Mouse (Mus musculus): ENCODE data around the gene Pi16. TPM values are rescaled to one million over a fixed set of nuclear protein-coding genes. Genes with fewer than 3 reads are reported as not detected.

The Pi16 gene
- polyA plus RNA-seq, 1 experiment from 2014 or later: 0.32 TPM

GRCm38 (mm10) chr17:29361982-29362691 lies 44.7 kb downstream of the Pi16 start:
- H3K27me3 ChIP-seq: no peaks in the 10 kb centered on the region
- H3K4me2 ChIP-seq: peak overlapping the region; percentile 14; the same call in 1 of the 2 replicates
- WGBS (ENCODE audit: insufficient replicate concordance): 33% methylated on average over 8 of the region's 8 CpGs
- no peaks in the 10 kb centered on the region for H3K9me3 ChIP-seq (replicated peaks)
- 0 out of 2 replicates have a peak overlapping the region, but pooled peaks have one; percentile 43 for H3K27ac ChIP-seq
- ATAC-seq (ENCODE audit: low read depth) (peak; percentile 18; the same call in 1 of the 2 replicates), DNase-seq (no peak)
- 0 out of 2 replicates have a peak overlapping the region, but pooled peaks have one; percentile 32 for H3K4me3 ChIP-seq (replicated peaks)
- H3K4me1 ChIP-seq (replicated peaks): peaks cover 4% of the 10 kb centered on the region
- no peaks in the 10 kb centered on the region for H3K36me3 ChIP-seq
- H3K9ac ChIP-seq: peak overlapping the region; percentile 29; the same call in 1 of the 2 replicates

DNA sequence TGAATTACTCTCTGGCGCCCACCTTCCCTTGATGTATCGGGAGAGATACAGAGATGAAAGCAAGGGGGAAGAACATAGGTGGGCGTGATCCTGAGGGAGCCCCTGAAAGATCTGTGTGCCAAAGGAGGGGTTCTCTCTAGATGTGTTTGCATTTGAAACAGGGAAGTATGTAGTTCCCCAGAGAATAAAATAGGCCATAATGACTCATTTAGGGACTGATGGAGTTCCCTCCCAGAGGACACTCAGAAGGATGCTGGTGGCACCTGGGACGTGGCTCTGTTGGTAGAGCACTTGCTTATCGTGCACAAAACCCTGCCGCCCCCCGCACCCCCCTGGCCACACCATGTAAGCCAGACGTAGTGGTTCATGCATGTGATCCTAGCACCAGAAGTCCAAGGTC lies 45.6 kb downstream of the Pi16 start:
- H3K9me3 ChIP-seq (replicated peaks): no peaks in the 10 kb centered on the region
- 0 out of 2 replicates have a peak overlapping the region, but pooled peaks have one; percentile 14 for H3K4me2 ChIP-seq
- H3K27ac ChIP-seq: no peak overlapping the region
- H3K9ac ChIP-seq: no peak overlapping the region
- no peaks in the 10 kb centered on the region for H3K27me3 ChIP-seq
- no peak overlapping the region for H3K4me3 ChIP-seq (replicated peaks)
- H3K36me3 ChIP-seq: no peaks in the 10 kb centered on the region
- DNase-seq (no peak), ATAC-seq (ENCODE audit: low read depth) (no peak)
- H3K4me1 ChIP-seq (replicated peaks): peaks cover 4% of the 10 kb centered on the region
- WGBS (ENCODE audit: insufficient replicate concordance): 73% methylated on average over 8 of the region's 8 CpGs

- no peaks in the 10 kb centered on the region for H3K27me3 ChIP-seq
Observed at GRCm38 (mm10) chr17:29365105-29365621, 47.7 kb downstream of the Pi16 start.

GRCm38 (mm10) chr17:29368726-29369125 lies 51.2 kb downstream of the Pi16 start:
- Histone ChIP-seq H3K9me3 (replicated peaks) (no peaks in the 10 kb centered on the region), H3K4me2 (no peak overlapping the region), H3K27ac (no peak overlapping the region), H3K27me3 (no peaks in the 10 kb centered on the region), H3K9ac (no peak overlapping the region), H3K4me1 (replicated peaks) (no peaks in the 10 kb centered on the region), H3K36me3 (no peaks in the 10 kb centered on the region), H3K4me3 (replicated peaks) (no peak overlapping the region)
- DNase-seq: no peak
- ATAC-seq (ENCODE audit: low read depth): no peak
- WGBS (ENCODE audit: insufficient replicate concordance): 49% methylated on average over 7 of the region's 7 CpGs

More at GRCm38 (mm10) chr17:29365105-29365621, 47.7 kb downstream of the Pi16 start:
- Histone ChIP-seq H3K4me1 (replicated peaks) (peaks cover 4% of the 10 kb centered on the region), H3K4me2 (no peak overlapping the region), H3K9ac (no peak overlapping the region), H3K36me3 (no peaks in the 10 kb centered on the region), H3K27ac (no peak overlapping the region), H3K9me3 (replicated peaks) (no peaks in the 10 kb centered on the region), H3K4me3 (replicated peaks) (no peak overlapping the region)
- no peak for ATAC-seq (ENCODE audit: low read depth)
- no peak for DNase-seq
- WGBS (ENCODE audit: insufficient replicate concordance): 68% methylated on average over 13 of the region's 13 CpGs

DNA sequence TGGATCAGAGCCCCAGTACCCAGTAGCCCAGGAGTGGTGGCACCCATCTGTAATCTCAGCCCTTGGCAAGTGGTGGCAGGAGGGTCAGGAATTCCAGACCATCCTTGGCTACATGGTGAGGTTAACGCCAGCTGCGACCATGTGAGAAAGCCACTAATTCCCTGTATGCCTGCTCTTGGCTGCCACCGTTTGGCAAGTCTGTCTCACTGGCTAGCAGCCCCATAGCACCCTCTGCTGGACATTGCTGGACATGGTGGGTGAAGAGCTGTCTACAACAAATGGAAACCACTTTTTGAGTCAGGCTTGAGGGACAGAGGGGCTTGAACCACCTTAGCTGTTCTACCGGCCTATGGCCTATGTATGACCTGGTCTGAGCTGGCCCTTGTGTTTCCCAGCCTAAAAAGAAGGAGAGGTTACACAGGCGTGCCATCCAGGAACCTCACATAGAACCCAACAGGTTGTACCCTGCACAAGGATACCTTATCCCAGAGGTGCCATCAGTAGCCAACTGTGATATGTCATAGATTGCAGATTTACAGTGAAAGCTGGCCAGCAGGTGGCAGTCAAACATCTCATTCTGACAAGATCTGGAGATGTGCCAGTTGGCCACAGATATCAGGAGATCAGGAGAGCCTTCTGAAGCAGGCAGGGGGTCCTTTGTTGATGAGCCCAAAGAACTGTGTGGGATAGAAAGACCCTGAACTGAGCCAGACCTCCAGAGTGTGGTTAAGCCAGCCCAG lies 53.7 kb downstream of the Pi16 start:
- no peak overlapping the region for H3K4me3 ChIP-seq (replicated peaks)
- WGBS (ENCODE audit: insufficient replicate concordance): 8% methylated on average over 5 of the region's 5 CpGs
- H3K9me3 ChIP-seq (replicated peaks): no peaks in the 10 kb centered on the region
- no peaks in the 10 kb centered on the region for H3K36me3 ChIP-seq
- no peaks in the 10 kb centered on the region for H3K27me3 ChIP-seq
- peak; percentile 80 for DNase-seq
- H3K4me1 ChIP-seq (replicated peaks): no peaks in the 10 kb centered on the region
- H3K27ac ChIP-seq: no peak overlapping the region
- ATAC-seq (ENCODE audit: low read depth): peak; percentile 47
- H3K9ac ChIP-seq: no peak overlapping the region
- H3K4me2 ChIP-seq: no peak overlapping the region

GRCm38 (mm10) chr17:29375871-29376270 lies 58.4 kb downstream of the Pi16 start:
- ATAC-seq (ENCODE audit: low read depth): no peak
- H3K9ac ChIP-seq: no peak overlapping the region
- DNase-seq: no peak
- no peak overlapping the region for H3K4me2 ChIP-seq
- no peak overlapping the region for H3K27ac ChIP-seq
- no peak overlapping the region for H3K4me3 ChIP-seq (replicated peaks)
- no peaks in the 10 kb centered on the region for H3K27me3 ChIP-seq
- WGBS (ENCODE audit: insufficient replicate concordance): 71% methylated on average over 10 of the region's 10 CpGs
- no peaks in the 10 kb centered on the region for H3K9me3 ChIP-seq (replicated peaks)
- H3K36me3 ChIP-seq: no peaks in the 10 kb centered on the region
- no peaks in the 10 kb centered on the region for H3K4me1 ChIP-seq (replicated peaks)

GRCm38 (mm10) chr17:29378056-29378455 lies 60.6 kb downstream of the Pi16 start:
- Histone ChIP-seq H3K36me3 (no peaks in the 10 kb centered on the region), H3K9me3 (replicated peaks) (no peaks in the 10 kb centered on the region), H3K4me3 (replicated peaks) (no peak overlapping the region), H3K4me2 (no peak overlapping the region), H3K9ac (no peak overlapping the region; the same call in 1 of the 2 replicates), H3K27me3 (no peaks in the 10 kb centered on the region), H3K27ac (no peak overlapping the region), H3K4me1 (replicated peaks) (peaks cover 10% of the 10 kb centered on the region)
- 55% methylated on average over 8 of the region's 8 CpGs for WGBS (ENCODE audit: insufficient replicate concordance)
- DNase-seq (no peak), ATAC-seq (ENCODE audit: low read depth) (no peak)

Other genes with a start within 250 kb of the Pi16 start
- 8.6 and 10.1 TPM in 2 replicates for gene Cdkn1a, start 226.7 kb upstream of the Pi16 start, polyA plus RNA-seq (2015; fragmentation: Nextera tagmentation; extraction: Ambion mirVana)
- gene Rab44, start 203.5 kb upstream of the Pi16 start, polyA plus RNA-seq (2015; fragmentation: Nextera tagmentation; extraction: Ambion mirVana): 4.4 and 5.3 TPM in 2 replicates
- gene Cpne5, start 79.5 kb upstream of the Pi16 start, polyA plus RNA-seq (2015; fragmentation: Nextera tagmentation; extraction: Ambion mirVana): 0.27 and 0.34 TPM in 2 replicates
- 117 and 120 TPM in 2 replicates for gene Ppil1, start 53.5 kb upstream of the Pi16 start, polyA plus RNA-seq (2015; fragmentation: Nextera tagmentation; extraction: Ambion mirVana)
- gene BC004004, start 48.9 kb upstream of the Pi16 start, polyA plus RNA-seq (2015; fragmentation: Nextera tagmentation; extraction: Ambion mirVana): 54.2 and 55.3 TPM in 2 replicates
- gene Mtch1, start 30.3 kb downstream of the Pi16 start, polyA plus RNA-seq (2015; fragmentation: Nextera tagmentation; extraction: Ambion mirVana): 55.2 and 64.0 TPM in 2 replicates
- 4.5 and 5.0 TPM in 2 replicates for gene Fgd2, start 43.2 kb downstream of the Pi16 start, polyA plus RNA-seq (2015; fragmentation: Nextera tagmentation; extraction: Ambion mirVana)
- 105 and 110 TPM in 2 replicates for gene Pim1, start 173.1 kb downstream of the Pi16 start, polyA plus RNA-seq (2015; fragmentation: Nextera tagmentation; extraction: Ambion mirVana)
- not detected in 2 replicates for gene Gm17657, start 232.0 kb downstream of the Pi16 start, polyA plus RNA-seq (2015; fragmentation: Nextera tagmentation; extraction: Ambion mirVana)
- 3.2 and 4.9 TPM in 2 replicates for gene Tbc1d22b, start 232.1 kb downstream of the Pi16 start, polyA plus RNA-seq (2015; fragmentation: Nextera tagmentation; extraction: Ambion mirVana)
- 0.23 TPM in 2 replicates for gene Tmem217, start 234.7 kb downstream of the Pi16 start, polyA plus RNA-seq (2015; fragmentation: Nextera tagmentation; extraction: Ambion mirVana)